Mouse (Mus musculus): ENCODE measurements around the gene Ngly1. TPM values are rescaled to one million over a fixed set of nuclear protein-coding genes. Genes with fewer than 3 reads are reported as not detected.

The Ngly1 gene
- polyA plus RNA-seq (2012; rRNA removed) = 7.1 and 8.0 TPM in 2 replicates

GRCm38 (mm10) chr14:16249171-16249874, at the start of gene Ngly1, which contains the start of gene Oxsm:
TSS of gene Ngly1 (plus strand) at chr14:16249280.
TSS of gene Oxsm (minus strand) at chr14:16249808.

Other genes with a start within 250 kb of the Ngly1 start
- gene Oxsm, start 528 bp downstream of the Ngly1 start, polyA plus RNA-seq (2012; rRNA removed) = 3.0 and 3.7 TPM in 2 replicates
- 18.0 and 20.3 TPM in 2 replicates for gene Top2b, start 115.9 kb downstream of the Ngly1 start, polyA plus RNA-seq (2012; rRNA removed)